Mouse (Mus musculus): ENCODE measurements around the gene Olfr1532-ps1. TPM values are rescaled to one million over a fixed set of nuclear protein-coding genes. Genes with fewer than 3 reads are reported as not detected.
"Not testable (repeated sequence)": the region's sequence is repeated elsewhere in the genome, so short reads cannot be mapped to it uniquely, and the experiment has no call there.

Olfr1532-ps1 gene
- polyA plus RNA-seq (2012; rRNA removed) = not detected in 2 replicates

DNA sequence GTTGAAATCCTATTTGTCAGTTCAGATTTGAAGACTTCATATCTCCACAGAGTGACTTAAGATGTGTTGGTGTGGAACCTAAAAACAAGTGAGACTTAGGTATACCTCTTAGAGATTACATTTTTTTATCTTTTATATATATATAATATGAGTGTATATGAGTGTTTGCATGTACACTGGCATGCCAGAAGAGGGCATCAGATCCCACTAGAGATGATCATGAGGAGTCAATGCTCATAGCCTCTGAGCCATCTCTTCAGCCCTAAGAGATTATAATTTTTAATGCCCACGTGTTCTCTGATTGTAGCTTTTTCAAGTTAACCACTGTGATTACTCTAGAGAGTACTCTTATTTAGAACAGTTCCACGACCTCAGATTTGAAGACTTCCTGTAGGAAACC is at the start of gene Olfr1532-ps1:
Olfr1532-ps1 (plus strand) TSS at position 326 of the 400 bp plus-strand sequence.
- no peak for DNase-seq (ENCODE audit: low read depth)
- TF ChIP-seq POLR2A (IDR thresholded peaks at IDR 0.05; ENCODE audit: borderline replicate concordance, extremely low read depth, insufficient read depth, insufficient read length, poor library complexity, severe bottlenecking) (no peak), CTCF (IDR thresholded peaks at IDR 0.05; ENCODE audit: borderline replicate concordance, extremely low read depth, insufficient read depth, insufficient read length) (no peak)

DNA sequence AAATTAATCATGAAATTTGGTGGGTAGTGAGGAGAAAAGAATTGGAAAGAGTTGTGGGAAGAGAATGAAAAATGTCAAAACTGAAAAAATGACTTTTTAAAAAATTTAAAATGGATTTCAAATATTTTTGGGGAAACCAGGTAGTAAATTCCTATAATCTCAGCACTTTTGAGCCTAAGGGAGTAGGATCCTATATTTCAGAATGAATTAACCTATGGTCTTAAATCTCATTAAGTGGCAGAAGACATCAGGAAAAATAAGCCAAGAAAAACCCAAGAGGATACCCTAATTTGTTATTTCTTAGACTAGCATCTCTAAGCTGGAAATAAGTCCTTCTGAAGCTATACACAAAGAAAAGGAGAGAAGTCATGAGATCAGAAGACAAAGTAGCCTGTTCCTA is 44.9 kb upstream of the Olfr1532-ps1 start, which contains the start of gene Olfr704:
Olfr704 (plus strand) TSS at position 301 of the 400 bp plus-strand sequence.
- no peak for TF ChIP-seq POLR2A (IDR thresholded peaks at IDR 0.05; ENCODE audit: borderline replicate concordance, extremely low read depth, insufficient read depth, insufficient read length, poor library complexity, severe bottlenecking)
- no peak for TF ChIP-seq CTCF (IDR thresholded peaks at IDR 0.05; ENCODE audit: borderline replicate concordance, extremely low read depth, insufficient read depth, insufficient read length)
- no peak for DNase-seq (ENCODE audit: low read depth)

DNA sequence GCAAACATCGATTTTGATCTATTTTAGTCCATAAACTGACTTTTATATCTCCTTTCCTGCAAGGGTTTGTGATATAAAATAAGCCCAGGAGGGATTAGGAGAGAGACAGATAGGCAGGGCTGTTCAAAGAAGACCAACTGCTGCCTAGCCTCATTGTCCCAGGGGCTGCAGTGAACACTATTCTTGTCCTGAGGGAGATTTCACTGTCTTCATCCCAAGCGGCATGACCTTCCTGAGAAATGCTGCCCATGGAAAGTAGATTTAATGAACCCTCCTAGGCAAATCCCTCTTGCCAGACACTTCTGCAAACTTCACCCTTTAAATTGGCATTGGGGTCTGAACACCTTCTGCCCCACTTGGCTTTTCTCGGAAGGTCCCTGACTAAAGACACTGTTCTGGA is 31.0 kb upstream of the Olfr1532-ps1 start, which contains the start of gene Olfr705:
Olfr705 (minus strand) TSS at position 101 of the 400 bp plus-strand sequence.
- no peak for DNase-seq (ENCODE audit: low read depth)
- no peak for TF ChIP-seq CTCF (IDR thresholded peaks at IDR 0.05; ENCODE audit: borderline replicate concordance, extremely low read depth, insufficient read depth, insufficient read length)
- no peak for TF ChIP-seq POLR2A (IDR thresholded peaks at IDR 0.05; ENCODE audit: borderline replicate concordance, extremely low read depth, insufficient read depth, insufficient read length, poor library complexity, severe bottlenecking)

DNA sequence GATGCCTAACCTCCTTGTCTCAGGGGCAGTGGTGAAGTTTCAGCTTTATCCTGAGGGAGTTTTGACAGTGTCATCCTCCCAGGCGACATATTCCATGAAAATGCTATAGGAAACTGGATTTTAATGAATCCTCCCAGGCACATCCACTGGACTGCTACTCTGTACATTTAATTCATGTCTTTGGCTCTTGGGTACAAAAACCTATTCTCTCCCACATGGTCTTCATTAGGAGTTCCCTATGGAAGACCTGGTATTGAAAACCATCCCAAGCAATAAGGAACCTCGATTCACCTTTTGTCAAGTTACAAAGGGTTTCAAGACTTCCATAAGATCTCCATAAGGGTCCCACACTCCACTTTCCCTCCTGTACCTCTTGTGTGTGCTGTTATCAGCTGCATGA is 19.7 kb upstream of the Olfr1532-ps1 start, which contains the start of gene Olfr706:
Olfr706 (minus strand) TSS at position 101 of the 400 bp plus-strand sequence.
- TF ChIP-seq POLR2A (IDR thresholded peaks at IDR 0.05; ENCODE audit: borderline replicate concordance, extremely low read depth, insufficient read depth, insufficient read length, poor library complexity, severe bottlenecking) (no peak), CTCF (IDR thresholded peaks at IDR 0.05; ENCODE audit: borderline replicate concordance, extremely low read depth, insufficient read depth, insufficient read length) (no peak)

DNA sequence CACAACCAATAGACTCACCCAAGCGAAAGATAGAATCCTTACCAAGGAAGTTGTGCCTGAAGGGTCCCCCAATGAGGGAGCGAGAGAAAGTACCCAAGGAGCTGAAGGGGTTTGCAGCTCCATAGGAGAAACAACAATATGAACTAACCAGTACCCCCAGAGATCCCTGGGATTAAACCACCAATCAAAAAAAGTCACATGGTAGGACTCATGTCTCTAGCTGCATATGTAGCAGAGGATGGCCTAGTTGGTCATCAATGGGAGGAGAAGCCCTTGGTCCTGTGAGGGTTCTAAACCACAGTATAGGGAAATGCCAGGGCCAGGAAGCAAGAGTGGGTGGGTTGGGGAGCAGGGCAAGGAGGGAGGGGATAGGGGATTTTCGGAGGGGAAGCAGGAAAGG is 6.7 kb upstream of the Olfr1532-ps1 start, which contains the start of gene Olfr707:
Olfr707 (minus strand) TSS at position 101 of the 400 bp plus-strand sequence.
- not testable (repeated sequence) for DNase-seq (ENCODE audit: low read depth)

More for the DNA sequence above, 19.7 kb upstream of the Olfr1532-ps1 start, which contains the start of gene Olfr706:
- DNase-seq (ENCODE audit: low read depth) = no peak

DNA sequence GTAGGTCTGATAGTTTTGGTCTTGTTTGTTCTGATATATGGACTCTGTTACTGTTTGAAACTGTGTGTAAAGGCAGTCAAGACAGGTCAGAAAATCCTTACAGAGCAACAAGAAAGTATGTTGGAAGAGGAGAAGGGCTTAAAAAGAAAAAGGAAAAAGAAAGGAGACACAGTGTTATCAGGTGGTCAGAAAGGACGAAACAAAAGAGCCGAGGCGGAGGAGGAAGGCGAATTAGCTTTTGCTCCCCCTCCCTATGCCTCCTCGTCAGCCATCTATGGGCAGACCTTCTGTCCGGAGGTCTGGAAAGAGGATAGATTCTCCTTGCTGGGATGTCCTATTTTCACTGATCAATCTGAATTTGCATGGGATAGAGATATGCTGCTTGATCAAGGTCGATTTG is 13.2 kb downstream of the Olfr1532-ps1 start:
- not testable (repeated sequence) for DNase-seq (ENCODE audit: low read depth)

DNA sequence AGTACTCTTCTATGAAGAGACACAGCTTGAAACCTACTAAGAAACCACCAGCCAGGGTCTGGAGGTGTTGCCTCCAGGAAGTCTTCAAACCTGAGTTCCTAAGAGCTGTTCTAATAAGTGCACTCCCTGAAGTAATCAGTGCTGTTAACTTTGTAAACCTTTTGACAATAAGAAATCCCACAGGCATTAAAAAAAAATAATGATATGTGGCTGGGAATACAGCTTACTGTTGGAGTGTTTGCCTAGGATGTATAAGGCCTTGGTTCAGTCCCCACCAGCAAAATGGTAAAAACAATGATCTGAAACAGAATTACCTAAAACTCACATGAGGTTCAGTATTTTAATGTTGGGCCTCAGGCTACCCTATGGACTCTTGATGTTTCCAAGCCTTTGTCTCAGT is 24.3 kb downstream of the Olfr1532-ps1 start, which contains the start of gene Olfr709-ps1:
Olfr709-ps1 (minus strand) TSS at position 101 of the 400 bp plus-strand sequence.
- DNase-seq (ENCODE audit: low read depth) = no peak
- TF ChIP-seq CTCF (IDR thresholded peaks at IDR 0.05; ENCODE audit: borderline replicate concordance, extremely low read depth, insufficient read depth, insufficient read length) (no peak), POLR2A (IDR thresholded peaks at IDR 0.05; ENCODE audit: borderline replicate concordance, extremely low read depth, insufficient read depth, insufficient read length, poor library complexity, severe bottlenecking) (no peak)

DNA sequence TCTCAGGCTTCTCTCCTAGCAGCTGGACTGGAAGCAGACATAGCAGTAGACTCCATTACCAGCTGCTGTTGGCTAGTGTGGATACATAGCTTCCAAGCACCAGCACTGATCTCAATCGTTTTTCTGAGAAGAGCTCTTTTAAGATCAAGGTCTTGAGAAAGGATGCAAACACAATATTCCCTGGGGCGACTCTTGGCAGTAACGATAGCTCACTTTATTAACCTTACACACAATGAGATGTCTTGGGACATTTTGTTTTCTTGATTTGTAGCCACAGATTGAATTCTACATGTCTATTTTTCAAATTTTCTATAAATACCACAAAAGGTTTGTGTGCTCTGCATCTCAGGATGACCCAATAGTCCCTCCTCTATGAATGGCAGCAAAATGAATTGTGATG is 40.4 kb downstream of the Olfr1532-ps1 start, which contains the start of gene Olfr710:
Olfr710 (minus strand) TSS at position 101 of the 400 bp plus-strand sequence.
- no peak for TF ChIP-seq POLR2A (IDR thresholded peaks at IDR 0.05; ENCODE audit: borderline replicate concordance, extremely low read depth, insufficient read depth, insufficient read length, poor library complexity, severe bottlenecking)
- no peak for TF ChIP-seq CTCF (IDR thresholded peaks at IDR 0.05; ENCODE audit: borderline replicate concordance, extremely low read depth, insufficient read depth, insufficient read length)
- DNase-seq (ENCODE audit: low read depth) = no peak

DNA sequence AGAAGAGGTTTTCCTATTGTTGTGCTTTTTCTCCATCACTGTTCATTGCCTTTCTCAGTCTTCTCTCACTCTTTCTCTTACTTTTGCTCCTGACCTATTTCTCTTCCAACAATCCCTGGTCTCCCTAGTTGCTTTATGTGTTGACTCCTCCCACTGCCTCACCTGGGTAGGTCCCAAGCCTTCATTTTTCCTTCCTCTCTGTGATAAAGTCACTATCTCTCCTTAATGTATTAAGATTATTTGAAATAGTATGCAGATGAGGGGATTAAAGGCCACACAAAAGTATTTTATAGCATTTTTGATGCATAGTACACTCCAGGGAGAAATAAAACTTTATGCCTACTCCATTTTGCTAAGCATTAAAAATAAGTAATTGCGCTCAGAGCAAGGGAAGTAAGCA is 56.0 kb downstream of the Olfr1532-ps1 start, which contains the start of gene Olfr6:
Olfr6 (minus strand) TSS at position 101 of the 400 bp plus-strand sequence.
- DNase-seq (ENCODE audit: low read depth) = no peak
- TF ChIP-seq CTCF (IDR thresholded peaks at IDR 0.05; ENCODE audit: borderline replicate concordance, extremely low read depth, insufficient read depth, insufficient read length) = no peak
- no peak for TF ChIP-seq POLR2A (IDR thresholded peaks at IDR 0.05; ENCODE audit: borderline replicate concordance, extremely low read depth, insufficient read depth, insufficient read length, poor library complexity, severe bottlenecking)

Other genes starting within 250 kb of the Olfr1532-ps1 start
- gene Olfr693, start 227.4 kb upstream of the Olfr1532-ps1 start, polyA plus RNA-seq (2012; rRNA removed) = 0.01 TPM in 1 of 2 replicates, not detected in the other
- gene Olfr694, start 216.2 kb upstream of the Olfr1532-ps1 start, polyA plus RNA-seq (2012; rRNA removed) = not detected in 2 replicates
- not detected in 2 replicates for gene Olfr695, start 191.6 kb upstream of the Olfr1532-ps1 start, polyA plus RNA-seq (2012; rRNA removed)
- gene Olfr697, start 165.6 kb upstream of the Olfr1532-ps1 start, polyA plus RNA-seq (2012; rRNA removed) = not detected in 2 replicates
- gene Olfr698, start 152.6 kb upstream of the Olfr1532-ps1 start, polyA plus RNA-seq (2012; rRNA removed) = not detected in 2 replicates
- not detected in 2 replicates for gene Olfr699, start 114.8 kb upstream of the Olfr1532-ps1 start, polyA plus RNA-seq (2012; rRNA removed)
- gene Olfr700, start 99.2 kb upstream of the Olfr1532-ps1 start, polyA plus RNA-seq (2012; rRNA removed) = not detected in 2 replicates
- not detected in 2 replicates for gene Olfr701, start 93.9 kb upstream of the Olfr1532-ps1 start, polyA plus RNA-seq (2012; rRNA removed)
- not detected in 2 replicates for gene Olfr702, start 74.1 kb upstream of the Olfr1532-ps1 start, polyA plus RNA-seq (2012; rRNA removed)
- not detected in 2 replicates for gene Olfr703, start 64.6 kb upstream of the Olfr1532-ps1 start, polyA plus RNA-seq (2012; rRNA removed)
- not detected in 2 replicates for gene Olfr704, start 44.8 kb upstream of the Olfr1532-ps1 start, polyA plus RNA-seq (2012; rRNA removed)
- not detected in 2 replicates for gene Olfr705, start 31.1 kb upstream of the Olfr1532-ps1 start, polyA plus RNA-seq (2012; rRNA removed)
- not detected in 2 replicates for gene Olfr706, start 19.8 kb upstream of the Olfr1532-ps1 start, polyA plus RNA-seq (2012; rRNA removed)
- gene Olfr707, start 6.8 kb upstream of the Olfr1532-ps1 start, polyA plus RNA-seq (2012; rRNA removed) = not detected in 2 replicates
- not detected in 2 replicates for gene Olfr709-ps1, start 24.2 kb downstream of the Olfr1532-ps1 start, polyA plus RNA-seq (2012; rRNA removed)
- gene Olfr710, start 40.3 kb downstream of the Olfr1532-ps1 start, polyA plus RNA-seq (2012; rRNA removed) = not detected in 2 replicates
- gene Olfr6, start 55.9 kb downstream of the Olfr1532-ps1 start, polyA plus RNA-seq (2012; rRNA removed) = not detected in 2 replicates
- gene Olfr711, start 67.5 kb downstream of the Olfr1532-ps1 start, polyA plus RNA-seq (2012; rRNA removed) = not detected in 2 replicates
- gene Olfr2, start 98.1 kb downstream of the Olfr1532-ps1 start, polyA plus RNA-seq (2012; rRNA removed) = not detected in 2 replicates
- gene Olfr713, start 123.2 kb downstream of the Olfr1532-ps1 start, polyA plus RNA-seq (2012; rRNA removed) = not detected in 2 replicates
- gene Olfr714, start 163.0 kb downstream of the Olfr1532-ps1 start, polyA plus RNA-seq (2012; rRNA removed) = not detected in 2 replicates
- gene Olfr17, start 185.2 kb downstream of the Olfr1532-ps1 start, polyA plus RNA-seq (2012; rRNA removed) = not detected in 2 replicates
- gene Olfr715b, start 202.4 kb downstream of the Olfr1532-ps1 start, polyA plus RNA-seq (2012; rRNA removed) = not detected in 2 replicates
- gene Olfr715, start 223.1 kb downstream of the Olfr1532-ps1 start, polyA plus RNA-seq (2012; rRNA removed) = not detected in 2 replicates
- gene Olfr716, start 230.3 kb downstream of the Olfr1532-ps1 start, polyA plus RNA-seq (2012; rRNA removed) = not detected in 2 replicates

Data from brain, embryonic 14.5 days (tissue).